Mouse (Mus musculus) T-helper 1 cell (primary cell): ENCODE results near the gene Jmjd8.
"Not testable (repeated sequence)": the region's sequence is repeated elsewhere in the genome, so short reads cannot be mapped to it uniquely, and the experiment has no call there.

Source experiments
- in situ Hi-C: fragments of 300-600 bp; cut with MboI, MseI; formaldehyde crosslinking; loops from one replicate; pipeline ENCODE4 v1.15.1; 2025; ENCODE audit warnings: high pct_unique_total_duplicates

Gene Jmjd8

GRCm38 (mm10) chr17:25828712-25829557 lies at the start of gene Jmjd8:
TSS of gene Jmjd8 (plus strand) at chr17:25828867.
- in situ Hi-C loops: no loop called here

GRCm38 (mm10) chr17:25781339-25781738 lies 47.3 kb upstream of the Jmjd8 start:
- in situ Hi-C loops: no loop called here

GRCm38 (mm10) chr17:25783086-25783485 lies 45.6 kb upstream of the Jmjd8 start:
- in situ Hi-C loops: no loop called here

GRCm38 (mm10) chr17:25783861-25784574 lies 44.6 kb upstream of the Jmjd8 start:
- in situ Hi-C loops: no loop called here

- in situ Hi-C loops: no loop called here
Observed at GRCm38 (mm10) chr17:25785281-25785745, 43.4 kb upstream of the Jmjd8 start, which contains the start of gene Haghl. TSS of gene Haghl (minus strand) at chr17:25785673.

- in situ Hi-C loops: no loop called here
Observed at GRCm38 (mm10) chr17:25786280-25786679, 42.4 kb upstream of the Jmjd8 start, which contains the start of gene Ccdc78. TSS of gene Ccdc78 (plus strand) at chr17:25786580.

- in situ Hi-C loops: no loop called here
Observed at GRCm38 (mm10) chr17:25786781-25787504, 41.7 kb upstream of the Jmjd8 start.

GRCm38 (mm10) chr17:25791320-25791842 lies 37.3 kb upstream of the Jmjd8 start:
- in situ Hi-C loops: no loop called here

GRCm38 (mm10) chr17:25791843-25792527 lies 36.7 kb upstream of the Jmjd8 start:
- in situ Hi-C loops: no loop called here

- in situ Hi-C loops: no loop called here
Observed at GRCm38 (mm10) chr17:25792615-25793014, 36.1 kb upstream of the Jmjd8 start, which contains the start of gene Fam173a. TSS of gene Fam173a (minus strand) at chr17:25792901.

GRCm38 (mm10) chr17:25794197-25794596 lies 34.5 kb upstream of the Jmjd8 start:
- in situ Hi-C loops: no loop called here

GRCm38 (mm10) chr17:25794998-25795397 lies 33.7 kb upstream of the Jmjd8 start:
- in situ Hi-C loops: no loop called here

- in situ Hi-C loops: no loop called here
Observed at GRCm38 (mm10) chr17:25795609-25796092, 33.0 kb upstream of the Jmjd8 start, which contains the start of gene AC134908.4. TSS of gene AC134908.4 (minus strand) at chr17:25795659.

GRCm38 (mm10) chr17:25796211-25796771 lies 32.4 kb upstream of the Jmjd8 start:
- in situ Hi-C loops: no loop called here

- in situ Hi-C loops: no loop called here
Observed at GRCm38 (mm10) chr17:25796951-25797369, 31.7 kb upstream of the Jmjd8 start, which contains the start of gene Metrn. TSS of gene Metrn (minus strand) at chr17:25797136.

- in situ Hi-C loops: loop anchor here (5.0 kb wide), 1 partner anchor 64 kb away; the partner anchor contains the start of gene Mslnl
Observed at GRCm38 (mm10) chr17:25801029-25801428, 27.6 kb upstream of the Jmjd8 start.

- in situ Hi-C loops: loop anchor here (5.0 kb wide), 1 partner anchor 66 kb away; the partner anchor contains the start of gene Mslnl
Observed at GRCm38 (mm10) chr17:25802825-25803517, 25.7 kb upstream of the Jmjd8 start.

GRCm38 (mm10) chr17:25806507-25806906 lies 22.2 kb upstream of the Jmjd8 start:
- in situ Hi-C loops: no loop called here

- in situ Hi-C loops: not testable (repeated sequence)
Observed at GRCm38 (mm10) chr17:25807452-25807851, 21.2 kb upstream of the Jmjd8 start.
